Mouse (Mus musculus): ENCODE data around the gene Gpr142.

GRCm38 (mm10) chr11:114851269-114851607, 52.5 kb downstream of the Gpr142 start:
- TF ChIP-seq MAFK (IDR thresholded peaks at IDR 0.05; ENCODE audit: insufficient read depth, low read depth, low read length) (no peak), ZC3H11A (IDR thresholded peaks at IDR 0.05; ENCODE audit: borderline replicate concordance, low read depth, low read length) (no peak), CHD2 (IDR thresholded peaks at IDR 0.05; ENCODE audit: low read depth, low read length) (no peak), HCFC1 (IDR thresholded peaks at IDR 0.05; ENCODE audit: borderline replicate concordance, insufficient read depth, low read length) (no peak)

Measured in ES-E14 (cell line).